Mouse (Mus musculus) intestine, embryonic 14.5 days (tissue): ENCODE measurements at regions not wholly inside any gene's neighbourhood (a gene's known extent, or its start where the extent isn't known, plus 50 kb on each side); places are given as distances from the start of the nearest gene placed in this dataset. TPM values are rescaled to one million over a fixed set of nuclear protein-coding genes. Genes with fewer than 3 reads are reported as not detected.

Source experiments
- ATAC-seq: fragments of 200-750 bp; cut with Nextera tagmentation; replicated peaks from 2 replicates; pipeline ENCODE4 v1.8.0; 2017; ENCODE audit warnings: low read depth, moderate number of reproducible peaks, moderate TSS enrichment, moderate library complexity; ENCODE audit not compliant: low FRiP score, low TSS enrichment
- DNase-seq: peaks from one replicate; pipeline ENCODE4 v3.0.0-alpha.2; 2018; ENCODE audit warnings: low spot score
- H3K27ac ChIP-seq: fragments of 300-500 bp; sonication (generic); 2 replicates; pipeline ENCODE4 v1.5.1; 2014; ENCODE audit warnings: low read depth, mild to moderate bottlenecking, control low read depth
- H3K27me3 ChIP-seq: fragments of 300-500 bp; sonication (generic); replicated peaks from 2 replicates; pipeline ENCODE4 v1.6.1; 2014; ENCODE audit warnings: low read length, control low read depth; ENCODE audit not compliant: control insufficient read depth, insufficient read depth
- H3K36me3 ChIP-seq: fragments of 300-500 bp; sonication (generic); 2 replicates; pipeline ENCODE4 v1.6.1; 2014; ENCODE audit warnings: low read length, control low read depth; ENCODE audit not compliant: control insufficient read depth, insufficient read depth
- H3K4me1 ChIP-seq: fragments of 300-500 bp; sonication (generic); replicated peaks from 2 replicates; pipeline ENCODE4 v1.6.1; 2014; ENCODE audit warnings: low read length, control low read depth, mixed read lengths; ENCODE audit not compliant: control insufficient read depth, insufficient read depth
- H3K4me2 ChIP-seq: fragments of 300-500 bp; sonication (generic); 2 replicates; pipeline ENCODE4 v1.6.1; 2014; ENCODE audit warnings: low read length
- H3K4me3 ChIP-seq: fragments of 300-500 bp; sonication (generic); 2 replicates; pipeline ENCODE4 v1.5.1; 2014; ENCODE audit warnings: low read depth, low read length, control low read depth, mixed read lengths
- H3K9ac ChIP-seq: fragments of 300-500 bp; sonication (generic); 2 replicates; pipeline ENCODE4 v1.6.1; 2014; ENCODE audit warnings: mild to moderate bottlenecking, low read length
- H3K9me3 ChIP-seq: fragments of 300-500 bp; sonication (generic); 2 replicates; pipeline ENCODE4 v1.6.1; 2016; ENCODE audit warnings: low read length, control low read depth; ENCODE audit not compliant: control insufficient read depth
- WGBS: fragments of 180-500 bp; shearing (Covaris S2); extraction: QIAGEN DNeasy Blood & Tissue Kit; methylation state at CpG from one replicate; pipeline ENCODE4 v1.1.7; 2014; 5-methylcytosine and 5-hydroxymethylcytosine counted together
- microRNA-seq: library from miRNA; unstranded; fragments of <30 nt; microRNA quantifications from one replicate; pipeline ENCODE4, GENCODE M21; 2016

DNA sequence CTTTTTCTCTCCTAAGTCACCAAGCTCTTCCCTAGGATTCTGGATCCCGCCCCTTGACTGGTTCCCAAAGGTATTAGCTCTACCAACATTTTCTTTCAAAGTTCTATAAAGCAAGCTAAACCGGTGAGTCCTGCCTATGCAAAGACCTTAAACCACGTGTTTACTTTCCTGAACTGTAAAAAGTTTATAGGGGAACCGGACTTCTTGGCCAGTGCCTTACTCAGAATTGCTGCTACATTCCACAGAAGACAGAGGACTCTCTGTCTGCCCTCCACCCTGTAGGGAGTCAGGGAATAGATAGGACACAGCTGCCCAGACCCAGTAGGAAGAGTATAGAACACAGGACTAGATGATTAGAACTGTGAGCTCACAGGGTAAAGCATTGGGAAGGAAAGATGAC is 257.2 kb downstream of the Cdc5l start:
- DNase-seq (no peak), ATAC-seq (no peak)
- no peak overlapping the region for H3K4me3 ChIP-seq
- no peak overlapping the region for H3K4me2 ChIP-seq
- H3K9me3 ChIP-seq = no peaks in the 10 kb centered on the region
- WGBS = 40% methylated on average over 4 of the region's 4 CpGs
- H3K27ac ChIP-seq = no peak overlapping the region
- H3K36me3 ChIP-seq = no peaks in the 10 kb centered on the region
- H3K4me1 ChIP-seq = no peaks in the 10 kb centered on the region
- H3K27me3 ChIP-seq = no peaks in the 10 kb centered on the region
- no peak overlapping the region for H3K9ac ChIP-seq

GRCm38 (mm10) chr17:45169257-45169994 is 264.1 kb downstream of the Cdc5l start:
- Histone ChIP-seq H3K36me3 (no peaks in the 10 kb centered on the region), H3K4me1 (peaks cover 11% of the 10 kb centered on the region; the same call in 1 of the 2 replicates), H3K4me3 (no peak overlapping the region), H3K27me3 (no peaks in the 10 kb centered on the region), H3K9ac (no peak overlapping the region), H3K9me3 (no peaks in the 10 kb centered on the region), H3K4me2 (no peak overlapping the region), H3K27ac (no peak overlapping the region)
- 38% methylated on average over 10 of the region's 10 CpGs for WGBS
- ATAC-seq = no peak
- no peak for DNase-seq

Small RNA genes lying in the stretch of these regions (microRNA-seq; reads per million reads assigned to microRNA genes)
- gene Gm24979 = not detected
